Mouse (Mus musculus) embryonic fibroblast, embryonic 13.5 days (primary cell): ENCODE data around the gene 2810408A11Rik.

Source experiments
- CTCF ChIP-seq: IDR thresholded peaks from 2 replicates; pipeline ENCODE4 v1.5.1; 2011; ENCODE audit warnings: mild to moderate bottlenecking, control low read depth, low read length, moderate library complexity, borderline replicate concordance; ENCODE audit not compliant: insufficient read depth
- POLR2A ChIP-seq: IDR thresholded peaks from 2 replicates; pipeline ENCODE4 v1.6.1; 2011; ENCODE audit warnings: low read depth, mild to moderate bottlenecking, control low read depth, low read length, moderate library complexity

GRCm38 (mm10) chr11:69948066-69948762 lies 47.4 kb upstream of the 2810408A11Rik start, which contains the start of gene Slc2a4:
- TF ChIP-seq CTCF (no peak), POLR2A (peak; percentile 52; the same call in 1 of the 2 replicates)
